Mouse (Mus musculus) bone marrow macrophage, adult 2 months (primary cell): ENCODE results near the gene Atxn7.

ENCODE experiments used
- CTCF ChIP-seq: IDR thresholded peaks from 2 replicates; pipeline ENCODE4 v1.5.1; 2012; ENCODE audit warnings: low read depth, mild to moderate bottlenecking, low read length, moderate library complexity
- POLR2A ChIP-seq: IDR thresholded peaks from 2 replicates; pipeline ENCODE4 v1.6.1; 2012; ENCODE audit warnings: mild to moderate bottlenecking, low read depth, low read length, borderline replicate concordance

DNA sequence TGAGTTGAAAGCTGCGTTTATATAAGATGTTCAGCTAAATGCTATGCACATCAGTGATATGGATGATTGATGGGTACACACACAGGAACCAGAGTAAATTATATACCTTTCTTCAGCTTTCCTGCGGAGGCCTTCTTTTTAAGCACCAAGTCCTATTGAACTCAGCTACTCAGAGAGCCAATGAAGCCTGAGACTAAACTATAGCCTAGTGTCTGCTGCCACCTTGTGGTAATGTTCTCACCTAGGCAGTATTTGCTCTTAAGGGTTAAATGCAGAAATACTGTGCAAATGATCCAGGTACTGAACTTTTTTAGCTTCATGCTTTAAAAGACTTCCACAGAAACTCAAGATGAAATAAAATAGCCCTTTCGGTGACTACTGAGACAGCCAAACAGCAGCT lies 43.6 kb upstream of the Atxn7 start:
- TF ChIP-seq CTCF (no peak), POLR2A (no peak)
